Mouse (Mus musculus): ENCODE measurements around the gene Susd4. TPM values are rescaled to one million over a fixed set of nuclear protein-coding genes. Genes with fewer than 3 reads are reported as not detected.
A peak's percentile ranks its signal among the peaks of the same experiment; 100 is the strongest.

Susd4 gene
- polyA plus RNA-seq, 1 experiment: 0.54 TPM

- no peaks in the 10 kb centered on the region for H3K36me3 ChIP-seq (ENCODE audit: control insufficient read depth, insufficient read depth, low read length)
- no peak overlapping the region for H3K4me3 ChIP-seq (ENCODE audit: extremely low read depth, insufficient read depth, insufficient read length)
- H3K4me1 ChIP-seq (ENCODE audit: control insufficient read depth, insufficient read depth, insufficient read length): no peaks in the 10 kb centered on the region
- 93% methylated on average over 6 of the region's 6 CpGs for WGBS
- H3K27me3 ChIP-seq (ENCODE audit: control insufficient read depth, insufficient read depth, low read length): no peaks in the 10 kb centered on the region
- no peak for TF ChIP-seq CTCF (IDR thresholded peaks at IDR 0.05; ENCODE audit: extremely low read depth, insufficient read depth, insufficient read length, insufficient replicate concordance)
- TF ChIP-seq POLR2A (IDR thresholded peaks at IDR 0.05; ENCODE audit: low read depth, low read length): no peak
- H3K27ac ChIP-seq (ENCODE audit: insufficient read depth, low read length): no peak overlapping the region
- no peak for DNase-seq (ENCODE audit: low read depth in 1 of 2, low spot score in 2 of 2)
Observed at GRCm38 (mm10) chr1:182926465-182926864, 162.8 kb downstream of the Susd4 start.

GRCm38 (mm10) chr1:182927878-182928851, 164.5 kb downstream of the Susd4 start:
- Histone ChIP-seq H3K27me3 (ENCODE audit: control insufficient read depth, insufficient read depth, low read length) (no peaks in the 10 kb centered on the region), H3K27ac (ENCODE audit: insufficient read depth, low read length) (no peak overlapping the region), H3K4me3 (ENCODE audit: extremely low read depth, insufficient read depth, insufficient read length) (0 out of 2 replicates have a peak overlapping the region, but pooled peaks have one; percentile 3), H3K36me3 (ENCODE audit: control insufficient read depth, insufficient read depth, low read length) (no peaks in the 10 kb centered on the region), H3K4me1 (ENCODE audit: control insufficient read depth, insufficient read depth, insufficient read length) (no peaks in the 10 kb centered on the region)
- DNase-seq (ENCODE audit: low read depth in 1 of 2, low spot score in 2 of 2): no peak
- 3% methylated on average over 19 of the region's 19 CpGs for WGBS
- TF ChIP-seq POLR2A (IDR thresholded peaks at IDR 0.05; ENCODE audit: low read depth, low read length) (no peak), CTCF (IDR thresholded peaks at IDR 0.05; ENCODE audit: extremely low read depth, insufficient read depth, insufficient read length, insufficient replicate concordance) (no peak)

DNA sequence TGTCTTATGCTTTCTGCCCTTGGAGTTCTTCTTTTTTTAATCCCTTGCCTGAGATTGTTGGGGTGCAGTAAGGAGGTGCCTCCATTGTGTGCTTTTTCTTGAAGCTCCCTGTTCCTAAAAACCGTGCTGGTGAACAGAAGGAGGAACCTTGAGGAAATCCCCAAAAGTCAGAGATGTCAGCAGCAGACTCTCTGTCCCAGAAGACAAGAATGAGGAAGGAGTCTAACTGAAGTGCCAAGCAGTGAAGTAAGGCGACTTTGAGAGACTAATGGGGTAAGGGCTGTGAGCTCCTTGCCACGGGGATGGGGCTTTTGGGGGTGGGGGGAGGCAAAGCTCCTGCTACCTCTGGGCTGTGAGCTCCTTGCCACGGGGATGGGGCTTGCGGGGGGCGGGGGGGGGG, 171.8 kb downstream of the Susd4 start:
- H3K36me3 ChIP-seq (ENCODE audit: control insufficient read depth, insufficient read depth, low read length): no peaks in the 10 kb centered on the region
- WGBS: 36% methylated on average over 6 of the region's 6 CpGs
- no peak overlapping the region for H3K27ac ChIP-seq (ENCODE audit: insufficient read depth, low read length)
- no peak overlapping the region for H3K4me3 ChIP-seq (ENCODE audit: extremely low read depth, insufficient read depth, insufficient read length)
- no peak for DNase-seq (ENCODE audit: low read depth in 1 of 2, low spot score in 2 of 2)
- no peaks in the 10 kb centered on the region for H3K4me1 ChIP-seq (ENCODE audit: control insufficient read depth, insufficient read depth, insufficient read length)
- no peaks in the 10 kb centered on the region for H3K27me3 ChIP-seq (ENCODE audit: control insufficient read depth, insufficient read depth, low read length)
- no peak for TF ChIP-seq CTCF (IDR thresholded peaks at IDR 0.05; ENCODE audit: extremely low read depth, insufficient read depth, insufficient read length, insufficient replicate concordance)
- TF ChIP-seq POLR2A (IDR thresholded peaks at IDR 0.05; ENCODE audit: low read depth, low read length): no peak

- no peak overlapping the region for H3K4me3 ChIP-seq (ENCODE audit: extremely low read depth, insufficient read depth, insufficient read length)
- no peaks in the 10 kb centered on the region for H3K4me1 ChIP-seq (ENCODE audit: control insufficient read depth, insufficient read depth, insufficient read length)
- no peak for DNase-seq (ENCODE audit: low read depth in 1 of 2, low spot score in 2 of 2)
- no peaks in the 10 kb centered on the region for H3K36me3 ChIP-seq (ENCODE audit: control insufficient read depth, insufficient read depth, low read length)
- TF ChIP-seq POLR2A (IDR thresholded peaks at IDR 0.05; ENCODE audit: low read depth, low read length) (no peak), CTCF (IDR thresholded peaks at IDR 0.05; ENCODE audit: extremely low read depth, insufficient read depth, insufficient read length, insufficient replicate concordance) (no peak)
- 0 out of 2 replicates have a peak overlapping the region, but pooled peaks have one; percentile 15 for H3K27ac ChIP-seq (ENCODE audit: insufficient read depth, low read length)
- 41% methylated on average over 10 of the region's 10 CpGs for WGBS
- no peaks in the 10 kb centered on the region for H3K27me3 ChIP-seq (ENCODE audit: control insufficient read depth, insufficient read depth, low read length)
Observed at GRCm38 (mm10) chr1:182937486-182938120, 173.9 kb downstream of the Susd4 start.

DNA sequence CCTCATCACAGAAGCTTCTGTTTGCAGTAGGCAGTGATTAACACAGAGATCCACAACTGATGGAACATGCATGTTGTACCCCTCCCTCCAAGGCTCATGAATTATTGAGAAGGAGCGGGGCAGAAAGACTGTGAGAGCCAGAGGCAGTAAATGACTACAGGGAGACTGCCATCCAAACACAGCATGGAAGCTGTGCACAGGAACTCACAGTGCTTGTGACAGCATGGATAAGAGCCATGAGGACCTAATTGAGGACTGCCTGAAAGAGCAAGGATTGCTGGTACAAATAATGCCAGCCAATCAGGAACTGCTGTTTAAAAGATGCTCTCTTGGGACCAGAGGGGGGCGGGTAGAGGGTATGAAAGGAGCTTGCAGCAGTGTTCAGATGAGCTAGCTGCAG, 178.3 kb downstream of the Susd4 start:
- Histone ChIP-seq H3K4me1 (ENCODE audit: control insufficient read depth, insufficient read depth, insufficient read length) (no peaks in the 10 kb centered on the region), H3K4me3 (ENCODE audit: extremely low read depth, insufficient read depth, insufficient read length) (no peak overlapping the region), H3K27me3 (ENCODE audit: control insufficient read depth, insufficient read depth, low read length) (no peaks in the 10 kb centered on the region), H3K36me3 (ENCODE audit: control insufficient read depth, insufficient read depth, low read length) (no peaks in the 10 kb centered on the region), H3K27ac (ENCODE audit: insufficient read depth, low read length) (no peak overlapping the region)
- no peak for DNase-seq (ENCODE audit: low read depth in 1 of 2, low spot score in 2 of 2)
- WGBS: 90% methylated on average over 2 of the region's 2 CpGs
- TF ChIP-seq CTCF (IDR thresholded peaks at IDR 0.05; ENCODE audit: extremely low read depth, insufficient read depth, insufficient read length, insufficient replicate concordance): no peak
- TF ChIP-seq POLR2A (IDR thresholded peaks at IDR 0.05; ENCODE audit: low read depth, low read length): no peak

DNA sequence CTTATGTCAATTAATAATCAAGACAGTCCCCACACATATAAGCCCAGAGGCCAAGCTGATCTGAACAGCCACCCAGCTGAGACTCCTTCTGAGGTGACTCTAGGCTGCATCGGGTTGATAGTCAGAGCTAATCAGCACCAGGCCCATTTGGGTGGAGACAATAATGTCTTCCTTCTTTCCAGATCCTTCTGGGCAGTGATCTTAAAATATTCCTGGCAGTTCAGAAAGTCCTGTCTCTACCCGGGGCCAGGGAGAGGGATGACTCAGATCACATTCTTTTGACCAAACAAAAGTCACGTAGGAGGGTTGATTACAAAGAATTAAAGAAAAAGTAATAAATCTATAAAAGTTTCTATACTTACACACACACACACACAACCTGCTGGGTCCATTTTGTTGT, 180.3 kb downstream of the Susd4 start:
- Histone ChIP-seq H3K4me1 (ENCODE audit: control insufficient read depth, insufficient read depth, insufficient read length) (no peaks in the 10 kb centered on the region), H3K27me3 (ENCODE audit: control insufficient read depth, insufficient read depth, low read length) (no peaks in the 10 kb centered on the region), H3K27ac (ENCODE audit: insufficient read depth, low read length) (no peak overlapping the region), H3K4me3 (ENCODE audit: extremely low read depth, insufficient read depth, insufficient read length) (no peak overlapping the region), H3K36me3 (ENCODE audit: control insufficient read depth, insufficient read depth, low read length) (no peaks in the 10 kb centered on the region)
- TF ChIP-seq CTCF (IDR thresholded peaks at IDR 0.05; ENCODE audit: extremely low read depth, insufficient read depth, insufficient read length, insufficient replicate concordance): no peak
- WGBS: 94% methylated on average over 3 of the region's 3 CpGs
- no peak for DNase-seq (ENCODE audit: low read depth in 1 of 2, low spot score in 2 of 2)

Measured in spleen, adult 2 months (tissue).